Mouse (Mus musculus) c-Kit-positive CD71-negative TER-119-negative erythroid progenitor cells, embryonic 14.5 days (primary cell): ENCODE measurements around the gene Pold2.

Source experiments
- DNase-seq: peaks from one replicate; pipeline ENCODE4 v3.0.0-alpha.2; 2013; ENCODE audit warnings: low read depth

The Pold2 gene

GRCm38 (mm10) chr11:5877921-5878526, at the start of gene Pold2:
TSS of gene Pold2 (minus strand) at chr11:5878292.
- DNase-seq, result peak; percentile 99

- DNase-seq, result no peak
These were observed 48.7 kb upstream of the Pold2 start for GRCm38 (mm10) chr11:5926696-5927220.

GRCm38 (mm10) chr11:5924699-5925098, 46.6 kb upstream of the Pold2 start:
- no peak for DNase-seq

GRCm38 (mm10) chr11:5920323-5920960, 42.4 kb upstream of the Pold2 start:
- no peak for DNase-seq

GRCm38 (mm10) chr11:5919606-5920005, 41.5 kb upstream of the Pold2 start:
- no peak for DNase-seq

- DNase-seq, result no peak
These were observed 40.0 kb upstream of the Pold2 start for GRCm38 (mm10) chr11:5918111-5918510.

GRCm38 (mm10) chr11:5916178-5916548, 38.1 kb upstream of the Pold2 start:
- no peak for DNase-seq

GRCm38 (mm10) chr11:5915429-5916177, 37.5 kb upstream of the Pold2 start:
- DNase-seq, result no peak

- no peak for DNase-seq
These were observed 36.8 kb upstream of the Pold2 start for GRCm38 (mm10) chr11:5914940-5915339.

GRCm38 (mm10) chr11:5913936-5914335, 35.8 kb upstream of the Pold2 start:
- DNase-seq, result no peak

GRCm38 (mm10) chr11:5913256-5913655, 35.2 kb upstream of the Pold2 start:
- no peak for DNase-seq

GRCm38 (mm10) chr11:5912635-5913034, 34.5 kb upstream of the Pold2 start:
- peak; percentile 52 for DNase-seq

- no peak for DNase-seq
These were observed 30.6 kb upstream of the Pold2 start for GRCm38 (mm10) chr11:5908642-5909041.

- DNase-seq, result no peak
These were observed 29.0 kb upstream of the Pold2 start for GRCm38 (mm10) chr11:5907096-5907495.

- no peak for DNase-seq
These were observed 27.9 kb upstream of the Pold2 start for GRCm38 (mm10) chr11:5905778-5906518.

- DNase-seq, result no peak
These were observed 26.8 kb upstream of the Pold2 start for GRCm38 (mm10) chr11:5904871-5905270.

- no peak for DNase-seq
These were observed 26.3 kb upstream of the Pold2 start for GRCm38 (mm10) chr11:5904357-5904756.

- DNase-seq, result no peak
These were observed 25.8 kb upstream of the Pold2 start for GRCm38 (mm10) chr11:5903844-5904243.

GRCm38 (mm10) chr11:5902390-5902789, 24.3 kb upstream of the Pold2 start:
- DNase-seq, result no peak

- no peak for DNase-seq
These were observed 23.9 kb upstream of the Pold2 start for GRCm38 (mm10) chr11:5901950-5902349.

- no peak for DNase-seq
These were observed 23.2 kb upstream of the Pold2 start for GRCm38 (mm10) chr11:5901320-5901719.

GRCm38 (mm10) chr11:5899286-5899685, 21.2 kb upstream of the Pold2 start:
- no peak for DNase-seq
